Mouse (Mus musculus) midbrain, embryonic 15.5 days (tissue): ENCODE measurements around the gene Efcab5. TPM values are rescaled to one million over a fixed set of nuclear protein-coding genes. Genes with fewer than 3 reads are reported as not detected.
"Not testable (repeated sequence)": the region's sequence is repeated elsewhere in the genome, so short reads cannot be mapped to it uniquely, and the experiment has no call there.

Experiments
- ATAC-seq: fragments of 200-750 bp; cut with Nextera tagmentation; replicated peaks from 2 replicates; pipeline ENCODE4 v1.8.0; 2017; ENCODE audit warnings: moderate TSS enrichment
- H3K27ac ChIP-seq: fragments of 300-500 bp; sonication (generic); 2 replicates; pipeline ENCODE4 v1.5.1; 2015; ENCODE audit warnings: mild to moderate bottlenecking, inconsistent platforms
- H3K27me3 ChIP-seq: fragments of 300-500 bp; sonication (generic); replicated peaks from 2 replicates; pipeline ENCODE4 v1.6.1; 2015; ENCODE audit warnings: inconsistent platforms
- H3K36me3 ChIP-seq: fragments of 300-500 bp; sonication (generic); replicated peaks from 2 replicates; pipeline ENCODE4 v1.6.1; 2015; ENCODE audit warnings: inconsistent platforms
- H3K4me1 ChIP-seq: fragments of 300-500 bp; sonication (generic); 2 replicates; pipeline ENCODE4 v1.6.1; 2015; ENCODE audit warnings: inconsistent platforms
- H3K4me2 ChIP-seq: fragments of 300-500 bp; sonication (generic); 2 replicates; pipeline ENCODE4 v1.6.1; 2015; ENCODE audit warnings: inconsistent platforms, mild to moderate bottlenecking, moderate library complexity
- H3K4me3 ChIP-seq: fragments of 300-500 bp; sonication (generic); 2 replicates; pipeline ENCODE4 v1.5.1; 2015; ENCODE audit warnings: mild to moderate bottlenecking, inconsistent platforms
- H3K9ac ChIP-seq: fragments of 300-500 bp; sonication (generic); 2 replicates; pipeline ENCODE4 v1.6.1; 2015; ENCODE audit warnings: mild to moderate bottlenecking, inconsistent platforms
- H3K9me3 ChIP-seq: fragments of 300-500 bp; sonication (generic); 2 replicates; pipeline ENCODE4 v1.6.1; 2016; ENCODE audit warnings: inconsistent platforms
- WGBS: fragments of 180-500 bp; shearing (Covaris S2); methylation state at CpG from one replicate; pipeline ENCODE4 v1.1.7; 2015; ENCODE audit warnings: mixed read lengths; 5-methylcytosine and 5-hydroxymethylcytosine counted together
- polyA plus RNA-seq: library from polyadenylated mRNA; unstranded; fragments of >200 nt; fragmentation: Nextera tagmentation; extraction: Ambion mirVana; gene quantifications from 2 replicates; pipeline ENCODE4 v1.2.1, GENCODE M21; 2015

The Efcab5 gene
- polyA plus RNA-seq, 1 experiment from 2014 or later = 0.94 TPM

DNA sequence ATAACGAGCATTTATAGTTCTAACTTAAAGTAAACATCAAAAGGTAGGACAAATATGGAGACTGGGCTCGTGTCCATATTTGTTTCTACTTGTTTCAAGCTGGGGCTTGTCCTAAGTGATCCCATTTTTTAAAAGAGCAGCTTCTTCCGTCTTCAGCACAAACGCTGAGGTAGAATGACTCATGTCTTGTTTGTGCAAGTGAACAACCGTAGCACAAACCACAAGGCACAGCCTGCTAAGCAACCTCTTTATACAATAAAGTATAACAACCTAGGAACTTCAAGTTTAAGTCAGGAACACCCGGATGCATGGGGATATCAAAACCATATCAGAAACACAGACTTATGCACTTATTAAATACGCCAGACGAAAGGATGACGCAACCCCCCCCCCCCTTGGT lies 28.4 kb downstream of the Efcab5 start:
- H3K36me3 ChIP-seq = no peaks in the 10 kb centered on the region
- H3K9ac ChIP-seq = no peak overlapping the region
- H3K4me3 ChIP-seq = no peak overlapping the region
- H3K4me1 ChIP-seq = no peaks in the 10 kb centered on the region
- H3K4me2 ChIP-seq = no peak overlapping the region
- H3K27ac ChIP-seq = no peak overlapping the region
- 90% methylated on average over 9 of the region's 9 CpGs for WGBS
- H3K27me3 ChIP-seq = no peaks in the 10 kb centered on the region
- no peaks in the 10 kb centered on the region for H3K9me3 ChIP-seq
- no peak for ATAC-seq

DNA sequence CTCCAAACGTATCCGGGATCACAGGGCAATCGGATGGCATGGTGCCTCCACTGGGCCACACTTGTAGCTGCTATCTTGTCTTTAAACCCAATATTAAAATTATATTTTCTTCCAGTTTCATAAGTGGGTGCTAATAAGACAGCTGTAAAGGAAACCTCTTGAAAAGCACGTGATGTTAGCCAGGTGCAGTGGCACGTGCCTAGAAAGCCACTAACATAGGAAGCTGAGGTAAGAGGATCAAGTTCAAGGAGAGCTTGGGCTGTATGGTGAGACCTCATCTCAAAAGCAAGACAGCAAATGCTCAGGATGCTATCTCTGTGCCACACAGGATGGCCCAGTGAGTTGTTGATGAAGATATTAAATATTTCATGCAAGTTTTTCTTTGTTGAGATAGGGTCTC lies 34.6 kb downstream of the Efcab5 start:
- Histone ChIP-seq H3K27ac (no peak overlapping the region), H3K4me1 (no peaks in the 10 kb centered on the region), H3K4me3 (no peak overlapping the region), H3K27me3 (no peaks in the 10 kb centered on the region), H3K36me3 (no peaks in the 10 kb centered on the region), H3K4me2 (no peak overlapping the region), H3K9me3 (no peaks in the 10 kb centered on the region), H3K9ac (no peak overlapping the region)
- 90% methylated on average over 5 of the region's 5 CpGs for WGBS
- ATAC-seq = no peak

GRCm38 (mm10) chr11:77150806-77151205 lies 38.0 kb downstream of the Efcab5 start:
- no peaks in the 10 kb centered on the region for H3K36me3 ChIP-seq
- no peak overlapping the region for H3K9ac ChIP-seq
- WGBS = 90% methylated on average over 6 of the region's 6 CpGs
- no peak overlapping the region for H3K4me2 ChIP-seq
- H3K9me3 ChIP-seq = no peaks in the 10 kb centered on the region
- no peak for ATAC-seq
- H3K27me3 ChIP-seq = no peaks in the 10 kb centered on the region
- no peak overlapping the region for H3K4me3 ChIP-seq
- H3K4me1 ChIP-seq = no peaks in the 10 kb centered on the region
- H3K27ac ChIP-seq = no peak overlapping the region

DNA sequence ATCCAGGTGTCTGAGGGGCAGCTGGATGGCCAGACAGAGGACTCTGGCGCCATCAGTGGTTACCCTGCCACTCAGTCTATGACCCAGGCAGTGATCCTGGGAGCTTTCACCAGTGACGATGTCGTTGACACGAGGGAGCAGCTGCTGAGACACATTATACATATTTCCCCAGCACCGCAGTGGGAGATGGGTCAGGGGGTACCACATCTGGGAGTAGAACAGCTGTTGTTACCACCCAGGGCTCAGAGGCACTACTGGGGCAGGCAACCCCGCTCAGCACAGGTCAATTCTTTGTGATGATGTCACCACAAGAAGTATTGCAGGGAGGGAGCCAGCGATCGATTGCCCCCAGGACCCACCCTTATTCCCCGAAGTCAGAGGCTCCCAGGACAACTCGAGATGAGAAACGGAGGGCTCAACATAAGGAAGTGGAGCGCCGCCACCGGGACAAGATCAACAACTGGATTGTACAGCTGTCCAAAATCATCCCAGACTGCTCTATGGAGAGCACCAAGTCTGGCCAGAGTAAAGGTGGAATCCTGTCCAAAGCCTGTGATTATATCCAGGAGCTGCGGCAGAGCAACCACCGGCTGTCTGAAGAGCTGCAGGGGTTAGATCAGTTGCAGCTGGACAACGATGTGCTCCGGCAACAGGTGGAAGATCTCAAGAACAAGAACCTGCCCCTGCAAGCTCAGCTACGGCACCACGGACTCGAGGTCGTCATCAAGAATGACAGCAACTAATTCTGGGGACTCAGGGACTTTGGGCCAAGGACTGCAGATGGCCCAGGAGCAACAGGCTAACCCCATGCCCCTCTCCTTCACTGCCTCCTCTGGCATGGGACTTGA lies 38.8 kb downstream of the Efcab5 start:
- not testable (repeated sequence) for H3K9me3 ChIP-seq, H3K4me3 ChIP-seq, H3K9ac ChIP-seq, H3K4me2 ChIP-seq, H3K4me1 ChIP-seq, ATAC-seq, H3K27me3 ChIP-seq, H3K27ac ChIP-seq, H3K36me3 ChIP-seq
- WGBS = 91% methylated on average over 22 of the region's 22 CpGs

GRCm38 (mm10) chr11:77148774-77149173 lies 40.0 kb downstream of the Efcab5 start:
- no peaks in the 10 kb centered on the region for H3K36me3 ChIP-seq
- H3K9ac ChIP-seq = no peak overlapping the region
- no peak overlapping the region for H3K4me3 ChIP-seq
- H3K27ac ChIP-seq = no peak overlapping the region
- H3K27me3 ChIP-seq = no peaks in the 10 kb centered on the region
- ATAC-seq = no peak
- H3K4me1 ChIP-seq = no peaks in the 10 kb centered on the region
- no peak overlapping the region for H3K4me2 ChIP-seq
- no peaks in the 10 kb centered on the region for H3K9me3 ChIP-seq
- WGBS = 81% methylated on average over 2 of the region's 2 CpGs

GRCm38 (mm10) chr11:77147753-77148152 lies 41.0 kb downstream of the Efcab5 start:
- Histone ChIP-seq H3K4me3 (no peak overlapping the region), H3K27ac (no peak overlapping the region), H3K4me2 (no peak overlapping the region), H3K9me3 (no peaks in the 10 kb centered on the region), H3K36me3 (no peaks in the 10 kb centered on the region), H3K4me1 (no peaks in the 10 kb centered on the region), H3K27me3 (no peaks in the 10 kb centered on the region), H3K9ac (no peak overlapping the region)
- ATAC-seq = no peak
- 96% methylated on average over 3 of the region's 3 CpGs for WGBS

GRCm38 (mm10) chr11:77145423-77145822 lies 43.3 kb downstream of the Efcab5 start:
- Histone ChIP-seq H3K4me3 (no peak overlapping the region), H3K9me3 (no peaks in the 10 kb centered on the region), H3K4me1 (no peaks in the 10 kb centered on the region), H3K27ac (no peak overlapping the region), H3K4me2 (no peak overlapping the region), H3K9ac (no peak overlapping the region), H3K36me3 (no peaks in the 10 kb centered on the region), H3K27me3 (no peaks in the 10 kb centered on the region)
- WGBS = 86% methylated on average over 4 of the region's 4 CpGs
- no peak for ATAC-seq

- ATAC-seq = no peak
- Histone ChIP-seq H3K9me3 (no peaks in the 10 kb centered on the region), H3K36me3 (no peaks in the 10 kb centered on the region), H3K27ac (no peak overlapping the region), H3K9ac (no peak overlapping the region), H3K27me3 (no peaks in the 10 kb centered on the region), H3K4me2 (no peak overlapping the region), H3K4me3 (no peak overlapping the region), H3K4me1 (no peaks in the 10 kb centered on the region)
- WGBS = 77% methylated on average over 6 of the region's 6 CpGs
Observed at GRCm38 (mm10) chr11:77141938-77142337, 46.8 kb downstream of the Efcab5 start.

DNA sequence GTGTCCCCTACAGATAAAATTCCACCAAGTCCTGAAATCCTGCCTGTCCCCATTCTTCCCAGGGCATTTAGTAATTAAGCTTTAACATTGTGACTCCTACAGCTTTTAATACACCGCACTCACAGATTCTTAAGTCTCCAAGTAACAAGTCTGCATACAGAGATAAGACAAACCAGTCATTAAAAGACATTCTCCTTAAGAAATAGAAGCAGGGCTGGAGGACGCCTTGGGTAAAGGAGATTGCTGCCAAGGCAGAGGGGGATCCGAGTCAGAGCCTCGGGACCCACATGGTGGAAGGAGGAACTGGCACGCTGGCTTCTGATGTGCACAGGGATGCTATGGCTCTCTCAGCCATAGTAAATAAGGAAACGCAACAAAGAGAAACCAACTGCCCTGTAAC lies 48.8 kb downstream of the Efcab5 start:
- Histone ChIP-seq H3K36me3 (no peaks in the 10 kb centered on the region), H3K4me1 (no peaks in the 10 kb centered on the region), H3K27me3 (no peaks in the 10 kb centered on the region), H3K27ac (no peak overlapping the region), H3K9me3 (no peaks in the 10 kb centered on the region), H3K4me2 (no peak overlapping the region), H3K9ac (no peak overlapping the region), H3K4me3 (no peak overlapping the region)
- ATAC-seq = no peak
- WGBS = 85% methylated on average over 6 of the region's 6 CpGs

DNA sequence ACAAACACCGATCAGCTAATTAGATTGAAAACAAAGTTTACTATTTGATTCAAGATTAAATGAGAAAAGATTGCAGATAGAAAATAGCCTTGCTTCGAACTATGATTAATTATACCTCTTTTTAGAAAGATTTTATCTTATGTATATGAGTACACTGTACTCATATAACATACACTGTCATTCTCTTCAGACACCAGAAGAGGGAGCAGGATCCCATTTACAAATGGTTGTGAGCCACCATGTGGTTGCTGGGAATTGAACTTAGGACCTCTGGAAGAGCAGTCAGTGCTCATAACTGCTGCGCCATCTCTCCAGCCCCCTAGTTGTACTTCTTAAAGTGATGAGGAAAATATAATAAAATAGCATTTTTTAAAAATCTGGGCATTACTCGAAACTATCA lies 55.3 kb downstream of the Efcab5 start:
- Histone ChIP-seq H3K4me3 (no peak overlapping the region), H3K27ac (no peak overlapping the region), H3K9ac (no peak overlapping the region), H3K9me3 (no peaks in the 10 kb centered on the region), H3K36me3 (no peaks in the 10 kb centered on the region), H3K4me2 (no peak overlapping the region), H3K27me3 (no peaks in the 10 kb centered on the region), H3K4me1 (no peaks in the 10 kb centered on the region)
- WGBS = 95% methylated on average over 4 of the region's 4 CpGs
- no peak for ATAC-seq

DNA sequence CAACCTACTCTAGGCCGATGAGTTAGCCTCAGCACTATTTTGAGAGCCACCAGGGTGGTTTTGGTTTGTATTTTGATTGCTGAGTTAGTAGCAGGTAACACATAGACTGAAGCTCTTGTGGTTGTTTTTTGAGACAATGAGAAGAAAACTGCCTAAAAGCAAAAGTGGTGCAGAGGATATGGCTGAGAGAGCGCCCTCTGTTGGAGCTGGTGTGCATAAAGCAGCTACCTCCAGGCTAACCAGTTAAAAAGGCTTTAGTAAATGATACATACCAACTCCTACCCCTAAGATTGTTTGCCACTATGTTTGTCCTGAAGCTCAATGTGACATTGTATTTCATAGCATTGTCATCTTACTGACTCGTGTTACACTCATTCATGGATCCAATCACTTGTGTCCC lies 56.2 kb downstream of the Efcab5 start:
- WGBS = 67% methylated on average over 3 of the region's 3 CpGs
- Histone ChIP-seq H3K27me3 (no peaks in the 10 kb centered on the region), H3K4me2 (no peak overlapping the region), H3K9me3 (no peaks in the 10 kb centered on the region), H3K4me1 (no peaks in the 10 kb centered on the region), H3K36me3 (no peaks in the 10 kb centered on the region), H3K27ac (no peak overlapping the region), H3K4me3 (no peak overlapping the region), H3K9ac (no peak overlapping the region)
- no peak for ATAC-seq

GRCm38 (mm10) chr11:77128562-77128961 lies 60.2 kb downstream of the Efcab5 start:
- 87% methylated on average over 3 of the region's 3 CpGs for WGBS
- H3K4me1 ChIP-seq = no peaks in the 10 kb centered on the region
- no peak overlapping the region for H3K4me3 ChIP-seq
- H3K4me2 ChIP-seq = no peak overlapping the region
- no peaks in the 10 kb centered on the region for H3K9me3 ChIP-seq
- H3K27ac ChIP-seq = no peak overlapping the region
- no peak for ATAC-seq
- H3K36me3 ChIP-seq = no peaks in the 10 kb centered on the region
- no peak overlapping the region for H3K9ac ChIP-seq
- H3K27me3 ChIP-seq = no peaks in the 10 kb centered on the region

DNA sequence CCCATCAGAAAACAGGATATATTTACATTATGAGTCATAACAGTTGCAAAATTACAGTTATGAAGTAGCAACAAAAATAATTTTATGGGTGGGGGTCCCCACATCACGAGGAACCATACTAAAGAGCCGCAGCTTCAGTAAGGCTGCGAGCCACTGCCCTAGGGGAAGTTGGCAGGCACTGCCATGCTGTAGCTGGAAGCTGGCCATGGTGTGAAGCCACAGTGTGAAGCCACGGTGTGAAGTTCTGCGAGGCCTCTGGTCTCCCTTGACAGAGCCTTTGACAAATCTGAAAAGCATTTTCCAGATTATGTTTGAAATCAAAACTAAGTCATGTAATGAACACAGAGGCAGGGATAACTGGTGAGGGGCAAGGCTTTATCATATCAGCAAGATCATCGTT lies 77.6 kb downstream of the Efcab5 start:
- Histone ChIP-seq H3K27ac (no peak overlapping the region), H3K27me3 (no peaks in the 10 kb centered on the region), H3K4me2 (no peak overlapping the region), H3K4me1 (no peaks in the 10 kb centered on the region), H3K4me3 (no peak overlapping the region), H3K36me3 (no peaks in the 10 kb centered on the region), H3K9ac (no peak overlapping the region), H3K9me3 (no peaks in the 10 kb centered on the region)
- no peak for ATAC-seq
- WGBS = 78% methylated on average over 6 of the region's 6 CpGs
